9 mouse cellular contexts compared by ENCODE assay signal in genomic region chr8:83177317-83178195, GRCm38 (mm10). TPM values are rescaled to one million over a fixed set of nuclear protein-coding genes. Genes with fewer than 3 reads are reported as not detected.
A peak's percentile ranks its signal among the peaks of the same experiment; 100 is the strongest.
DNase-seq lines count a peak whose midpoint lies in the region; ATAC-seq and TF ChIP-seq lines count a peak whose summit lies in the region.
"Had no signal": no experiment of that assay in that cellular context is flagged by ENCODE, and none has a peak within 500 bp of the region (broad histone marks: within the 10 kb centered on the region; RNA-seq: fewer than 3 reads in every experiment).

No protein-coding gene starts in this region.

- intact Hi-C loops in heart, postnatal 10 days (cut with DNase I): loop anchor here (2.0 kb wide), 1 partner anchor 77 kb away; no protein-coding TSS in a partner anchor

- 0 out of 2 replicates have a peak, but pooled peaks cover 3% of the 10 kb centered on the region for H3K27me3 ChIP-seq in heart, embryonic 14.5 days (ENCODE audit: control insufficient read depth, insufficient read depth, low read length)
- H3K27me3 ChIP-seq in midbrain, embryonic 13.5 days: no peaks in the 10 kb centered on the region

- ATAC-seq in heart, embryonic 14.5 days (ENCODE audit: insufficient number of reproducible peaks, insufficient read depth, low FRiP score, low read depth): no peak
- ATAC-seq in hematopoietic stem cell, adult 5-6 weeks (replicated peaks in 1 of 2; ENCODE audit: insufficient read depth in 1 of 2, low FRiP score in 2 of 2, low TSS enrichment in 1 of 2, low read depth in 1 of 2, poor library complexity in 2 of 2, severe bottlenecking in 2 of 2): peak; percentile 36 to 51; a peak in 3 of 4 replicates
- ATAC-seq in midbrain, embryonic 13.5 days: peak; percentile 72
- ATAC-seq in activated CD4-positive, CD25-positive, alpha-beta regulatory T cell, adult 4 months: no peak

- TF ChIP-seq CTCF in brain, embryonic 14.5 days (IDR thresholded peaks at IDR 0.05; ENCODE audit: borderline replicate concordance, extremely low read depth, insufficient read depth, insufficient read length): no peak
- TF ChIP-seq CTCF in layer of hippocampus, adult 2 months (conservative IDR thresholded peaks at IDR 0.05): no peak

- no peak overlapping the region for H3K4me3 ChIP-seq in heart, embryonic 14.5 days (ENCODE audit: control insufficient read depth in 1 of 2, insufficient read depth in 1 of 2, low read depth in 1 of 2, low read length in 2 of 2)
- no peak overlapping the region for H3K4me3 ChIP-seq in midbrain, embryonic 13.5 days (replicated peaks)
- no peak overlapping the region for H3K4me3 ChIP-seq in layer of hippocampus, adult 2 months
- H3K4me3 ChIP-seq: erythroblast, embryonic 14.5 days had no signal

- H3K27ac ChIP-seq in heart, embryonic 14.5 days (replicated peaks in 1 of 2; ENCODE audit: control insufficient read depth in 1 of 2, insufficient read depth in 1 of 2, low read depth in 2 of 2, low read length in 2 of 2): no peak overlapping the region
- H3K27ac ChIP-seq in midbrain, embryonic 13.5 days: peak overlapping the region; percentile 72
- H3K27ac ChIP-seq in layer of hippocampus, adult 2 months: no peak overlapping the region

- no peak overlapping the region for H3K4me2 ChIP-seq in heart, embryonic 14.5 days (ENCODE audit: low read length)
- H3K4me2 ChIP-seq in midbrain, embryonic 13.5 days (replicated peaks): peak overlapping the region; percentile 21

- TF ChIP-seq POLR2A in brain, embryonic 14.5 days (IDR thresholded peaks at IDR 0.05; ENCODE audit: borderline replicate concordance, extremely low read depth, insufficient read depth, insufficient read length, poor library complexity, severe bottlenecking): no peak

- peaks cover 7 to 9% of the 10 kb centered on the region in 2 experiments for H3K4me1 ChIP-seq in heart, embryonic 14.5 days (ENCODE audit: control insufficient read depth in 2 of 2, insufficient read depth in 2 of 2, low read length in 2 of 2)
- H3K4me1 ChIP-seq in midbrain, embryonic 13.5 days (replicated peaks): peaks cover 62% of the 10 kb centered on the region

- DNase-seq in heart, postnatal 10 days: no peak
- DNase-seq in brain, embryonic 14.5 days (ENCODE audit: low read depth): peak; percentile 35
- no peak for DNase-seq in right cerebral cortex, postnatal 4 days
- DNase-seq in layer of hippocampus, adult 2 months (ENCODE audit: low spot score in 2 of 2): no peak

- H3K9me3 ChIP-seq in heart, embryonic 14.5 days (ENCODE audit: control insufficient read depth, low read length): no peaks in the 10 kb centered on the region
- H3K9me3 ChIP-seq in midbrain, embryonic 13.5 days: no peaks in the 10 kb centered on the region

- no peaks in the 10 kb centered on the region for H3K36me3 ChIP-seq in heart, embryonic 14.5 days (ENCODE audit: control insufficient read depth, insufficient read depth, low read length)
- H3K36me3 ChIP-seq in midbrain, embryonic 13.5 days: no peaks in the 10 kb centered on the region

- WGBS in heart, embryonic 14.5 days: 21% methylated on average over 11 of the region's 11 CpGs
- WGBS in midbrain, embryonic 13.5 days: 4% methylated on average over 11 of the region's 11 CpGs

- H3K9ac ChIP-seq in heart, embryonic 14.5 days (ENCODE audit: low read length): peak overlapping the region; percentile 38; the same call in 1 of the 2 replicates
- 0 out of 2 replicates have a peak overlapping the region, but pooled peaks have one; percentile 33 for H3K9ac ChIP-seq in midbrain, embryonic 13.5 days (replicated peaks)

RNA-seq across cellular contexts. Expression of gene Gm10645, which starts 11.6 kb away (rescaled TPM):
- polyA plus RNA-seq in heart, embryonic 14.5 days (2014; fragmentation: Nextera tagmentation; extraction: Ambion mirVana): 0.85 and 1.2 TPM in 2 replicates
- under 1 TPM in 1 of 2 experiments, not detected in 1; 0.31 TPM for total RNA-seq in heart, postnatal 10 days (2021)
- polyA plus RNA-seq in brain, embryonic 14.5 days (2012; rRNA removed): 1.6 and 3.0 TPM in 2 replicates
- total RNA-seq in hematopoietic stem cell, adult 5-6 weeks (2017): 0.56 and 2.2 TPM in 2 replicates
- polyA plus RNA-seq in midbrain, embryonic 13.5 days (2015; fragmentation: Nextera tagmentation; extraction: Ambion mirVana): 6.9 and 7.4 TPM in 2 replicates
- not detected for polyA plus RNA-seq in activated CD4-positive, CD25-positive, alpha-beta regulatory T cell, adult 4 months (2017; shearing (Covaris generic))
- 1 to 10 TPM; 1.1 to 1.4 TPM for total RNA-seq in layer of hippocampus, adult 2 months (2021)
- polyA plus RNA-seq: erythroblast, embryonic 14.5 days had no signal

RNA-seq across cellular contexts. Expression of gene Tbc1d9, which starts 12.4 kb away (rescaled TPM):
- polyA plus RNA-seq in heart, embryonic 14.5 days (2014; fragmentation: Nextera tagmentation; extraction: Ambion mirVana): 0.85 and 1.1 TPM in 2 replicates
- total RNA-seq in heart, postnatal 10 days (2021): 1 to 10 TPM; 4.5 to 5.2 TPM
- 48.5 and 75.7 TPM in 2 replicates for polyA plus RNA-seq in brain, embryonic 14.5 days (2012; rRNA removed)
- total RNA-seq in hematopoietic stem cell, adult 5-6 weeks (2017): 7.6 and 16.9 TPM in 2 replicates
- polyA plus RNA-seq in midbrain, embryonic 13.5 days (2015; fragmentation: Nextera tagmentation; extraction: Ambion mirVana): 12.6 and 13.5 TPM in 2 replicates
- under 1 TPM in 1 of 2 experiments, not detected in 1; 0.23 TPM for polyA plus RNA-seq in activated CD4-positive, CD25-positive, alpha-beta regulatory T cell, adult 4 months (2017; shearing (Covaris generic))
- 10 to 100 TPM; 64.3 to 65.7 TPM for total RNA-seq in layer of hippocampus, adult 2 months (2021)
- polyA plus RNA-seq: erythroblast, embryonic 14.5 days had no signal

Comparison
In these comparisons a context has a peak if more than half of its experiments do, and no peak if none do; other contexts are left out.
1. ATAC-seq: peak in hematopoietic stem cell, adult 5-6 weeks (2 of 2) and midbrain, embryonic 13.5 days (single experiment); none in heart, embryonic 14.5 days (single experiment) and activated CD4-positive, CD25-positive, alpha-beta regulatory T cell, adult 4 months (single experiment).